Mouse (Mus musculus) stomach, postnatal 0 days (tissue): ENCODE measurements around the gene Mmp28.

Experiments
- CTCF ChIP-seq: IDR thresholded peaks from 2 replicates; pipeline ENCODE4 v1.5.1; 2016; ENCODE audit warnings: antibody characterized with exemption, low read depth, mild to moderate bottlenecking, moderate library complexity
- EP300 ChIP-seq: optimal IDR thresholded peaks from 2 replicates; pipeline ENCODE3; 2016; ENCODE audit warnings: antibody characterized with exemption

GRCm38 (mm10) chr11:83465976-83466375 lies 3.1 kb upstream of the Mmp28 start:
- TF ChIP-seq CTCF (no peak), EP300 (no peak)
